Mouse (Mus musculus) adipocyte (in vitro differentiated cells): Measurements from ENCODE around the gene Capsl.

Experiments
- DNase-seq: peaks from one replicate; pipeline ENCODE4 v3.0.0-alpha.2; 2016; ENCODE audit warnings: low spot score

Gene Capsl

DNA sequence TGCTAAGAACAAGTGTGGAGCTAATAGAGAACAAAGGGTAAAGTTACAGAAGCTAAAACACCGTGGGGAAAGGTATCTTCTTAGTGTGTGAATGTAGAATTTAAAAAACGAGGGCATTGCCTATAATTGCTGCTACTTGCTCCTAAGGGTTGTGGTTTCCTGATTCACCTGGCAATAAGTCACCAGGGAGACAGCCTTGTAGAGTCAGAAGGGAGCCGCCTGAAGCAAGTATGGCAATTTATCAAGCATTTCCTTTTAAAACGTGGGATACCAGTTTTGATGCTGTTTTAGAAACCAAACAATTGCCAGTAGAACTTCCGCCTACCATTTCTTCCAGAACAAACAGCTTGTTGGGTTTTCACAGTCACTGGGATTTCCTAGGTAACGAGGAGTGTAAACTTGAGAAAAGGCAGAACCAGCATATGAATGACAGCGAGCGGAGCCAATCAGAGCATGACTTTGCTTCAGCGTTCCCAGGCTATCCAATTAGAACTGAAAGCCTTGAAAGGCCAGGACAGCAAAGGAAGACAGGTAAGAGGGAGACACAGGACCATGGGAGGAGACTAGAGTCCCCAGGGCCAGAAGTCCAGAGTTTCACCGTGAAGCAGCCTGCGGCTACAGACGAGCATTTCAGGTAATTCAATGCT is at the start of gene Capsl:
TSS of gene Capsl (plus strand) at position 495 of the 647 bp plus-strand sequence.
- DNase-seq = no peak

DNA sequence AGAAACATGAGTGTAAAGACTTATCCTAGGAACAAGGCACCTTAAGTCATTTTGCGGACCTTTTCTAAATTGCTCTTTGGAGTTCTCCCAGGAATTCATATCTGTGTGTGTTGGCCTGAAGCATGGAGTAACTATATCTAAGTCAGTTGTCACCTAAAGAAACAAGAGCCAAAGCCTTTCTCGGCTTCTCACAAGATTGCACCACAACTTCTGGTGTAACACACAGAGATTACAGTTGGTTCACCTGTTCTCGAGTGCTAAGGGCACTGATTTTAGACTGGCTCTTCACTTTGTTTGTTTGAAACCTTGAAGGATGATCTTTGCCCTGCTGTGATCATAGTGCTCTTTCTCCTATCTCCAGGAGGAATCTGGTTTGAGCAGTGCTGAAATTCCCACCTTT is 26.4 kb upstream of the Capsl start:
- no peak for DNase-seq

DNA sequence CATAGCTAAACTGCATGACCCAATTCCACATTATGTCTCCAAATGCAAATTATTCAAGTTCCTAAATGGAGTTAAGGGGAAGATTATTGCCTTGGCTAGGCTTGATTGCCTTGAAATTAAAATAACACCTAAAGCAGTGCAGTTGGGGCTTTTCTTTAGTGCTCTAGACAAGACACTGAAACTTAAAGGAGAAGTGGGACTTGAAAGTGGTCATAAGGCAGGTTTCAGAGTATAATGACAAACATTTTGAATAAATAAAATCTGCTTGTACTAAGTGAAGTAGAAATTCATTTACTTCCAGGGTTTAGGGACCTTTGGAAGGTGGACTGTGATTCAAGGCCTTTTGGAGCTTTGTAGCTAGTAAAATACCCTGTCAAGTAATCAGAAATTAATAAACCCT is 14.7 kb upstream of the Capsl start:
- no peak for DNase-seq

DNA sequence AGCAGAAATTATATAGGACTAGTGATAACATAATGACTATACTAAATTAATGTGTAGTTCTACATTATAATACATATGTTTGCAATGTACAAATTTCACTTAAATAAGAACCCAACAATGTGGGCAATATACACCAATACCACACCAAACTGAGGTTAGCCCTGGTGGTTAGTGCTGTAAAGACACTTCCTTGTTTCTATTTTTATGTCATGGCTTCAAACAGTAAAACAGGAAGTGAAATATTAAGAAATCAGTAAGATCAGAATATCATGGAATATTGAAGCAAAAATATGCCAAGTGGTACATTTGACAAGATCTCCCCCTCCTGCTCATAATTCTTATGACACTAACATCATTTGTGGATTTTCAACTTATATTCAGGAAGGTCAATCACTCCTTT is 8.0 kb upstream of the Capsl start:
- DNase-seq = no peak

DNA sequence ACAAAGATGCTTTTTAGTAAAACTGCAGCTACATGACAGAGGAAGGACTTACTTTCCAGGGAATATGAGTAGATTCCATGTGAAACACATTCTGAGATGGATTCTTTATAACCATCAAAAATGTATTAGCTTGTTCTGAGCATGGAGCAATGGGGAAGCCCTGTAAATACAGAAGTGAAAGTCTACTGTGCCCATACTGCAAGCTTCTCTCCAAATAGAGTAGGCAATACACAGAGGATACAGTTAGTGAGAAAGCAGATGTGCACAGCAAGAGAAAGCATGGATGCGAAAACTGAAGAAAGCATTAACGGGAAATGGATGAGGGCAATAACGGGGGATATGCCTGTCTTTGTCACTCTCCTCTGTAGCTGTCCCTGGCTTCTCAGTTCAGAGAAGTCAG is 6.0 kb upstream of the Capsl start:
- no peak for DNase-seq

DNA sequence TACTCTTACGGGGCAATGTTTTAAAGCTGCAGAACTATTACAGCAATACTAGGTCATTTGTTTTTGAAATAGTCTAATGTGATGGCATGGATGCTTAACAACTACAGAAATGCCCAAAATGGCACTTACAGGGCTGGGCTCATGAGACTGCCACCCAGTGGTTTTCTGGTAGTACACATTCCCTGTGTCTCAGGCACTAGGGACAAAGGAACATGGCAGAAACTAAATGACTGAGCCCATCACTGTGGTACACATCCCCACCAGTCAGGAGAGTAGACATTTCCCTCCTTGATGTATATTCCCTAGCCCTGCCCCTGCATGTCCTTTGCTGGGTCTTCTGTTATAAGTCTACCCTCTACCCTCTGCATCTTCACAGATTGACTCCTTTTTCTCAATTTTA is 16.2 kb downstream of the Capsl start:
- peak; percentile 45 for DNase-seq

DNA sequence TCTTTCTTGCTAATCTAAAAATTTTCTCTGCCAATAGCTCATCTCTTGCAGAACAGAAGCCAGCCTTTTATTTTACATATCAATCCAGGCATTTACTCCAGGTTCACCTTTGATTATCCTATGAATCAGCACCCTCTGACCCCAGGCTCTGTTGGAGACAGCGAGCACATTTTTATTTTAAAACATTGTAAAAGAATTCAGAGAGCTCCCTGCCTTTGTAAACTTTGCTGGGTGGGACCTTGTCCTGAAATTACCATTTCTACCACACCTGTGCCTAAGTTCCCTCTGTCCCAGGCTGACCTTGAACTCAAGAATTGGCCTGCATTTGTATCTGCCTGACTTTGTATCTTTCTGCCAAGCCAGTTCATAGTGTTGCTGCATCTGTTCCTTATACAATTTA is 17.0 kb downstream of the Capsl start:
- DNase-seq = no peak

DNA sequence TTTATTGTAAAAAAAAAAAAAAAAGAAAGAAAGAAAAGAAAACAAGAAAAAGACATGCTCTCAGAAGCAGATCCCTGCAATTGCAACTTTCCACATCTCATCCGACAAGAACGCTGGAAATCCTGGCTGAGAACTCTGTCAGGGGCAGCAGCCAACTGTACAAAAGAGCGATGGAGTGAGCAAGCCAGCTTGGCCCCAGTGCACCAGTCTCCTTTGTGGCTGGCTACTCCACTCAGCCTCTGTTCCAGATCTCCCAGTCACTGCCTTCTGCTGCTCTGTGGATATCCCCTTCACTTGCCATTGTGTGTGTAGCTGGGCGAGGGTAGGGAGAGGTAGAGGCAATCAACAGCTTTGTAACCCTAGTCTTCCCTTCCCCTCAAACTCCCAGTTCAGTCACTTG is 18.4 kb downstream of the Capsl start:
- peak; percentile 94 for DNase-seq

DNA sequence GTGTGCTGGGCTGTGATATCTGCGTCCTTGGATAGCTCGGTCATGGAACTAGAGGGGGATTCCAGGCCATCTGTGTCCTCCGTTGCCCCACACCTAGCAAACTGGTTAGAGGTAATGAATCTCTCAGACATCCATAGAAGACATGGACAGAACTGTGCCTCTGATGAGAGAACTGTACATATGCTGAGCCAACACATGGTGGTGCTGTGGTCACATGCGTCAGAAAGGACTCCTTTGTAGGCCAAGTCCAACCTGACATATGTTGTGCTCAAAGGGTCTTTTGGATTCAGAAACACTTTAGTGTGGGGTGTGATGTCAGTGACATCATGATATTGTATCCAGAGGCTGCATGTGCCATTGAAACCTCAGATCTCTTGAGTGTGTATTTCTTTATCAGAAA is 19.4 kb downstream of the Capsl start:
- peak; percentile 70 for DNase-seq

DNA sequence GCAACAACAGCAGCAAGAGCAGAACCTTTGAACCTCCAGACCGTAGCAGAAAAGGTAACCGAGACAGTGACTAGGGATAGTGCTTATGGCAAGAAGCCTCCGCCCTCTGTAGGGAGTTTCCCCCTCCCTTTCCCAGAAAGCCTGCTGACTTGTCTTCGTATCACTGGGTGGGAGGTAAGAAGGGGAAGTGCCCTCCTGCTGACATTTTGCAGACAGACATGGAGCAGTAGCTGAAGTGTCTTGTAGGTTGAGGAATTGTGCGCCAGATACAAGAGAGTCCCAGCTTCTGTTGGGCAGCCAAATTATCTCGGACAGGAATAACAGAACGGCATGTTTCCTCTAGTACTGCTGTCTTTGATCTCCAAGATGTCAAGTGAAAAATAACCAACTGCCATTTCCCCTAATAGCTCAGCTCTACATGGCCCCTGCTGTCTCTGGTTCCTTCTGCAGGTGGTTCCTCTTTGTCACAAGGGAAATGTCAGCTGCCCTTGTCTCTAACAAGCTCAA is 27.7 kb downstream of the Capsl start:
- no peak for DNase-seq

DNA sequence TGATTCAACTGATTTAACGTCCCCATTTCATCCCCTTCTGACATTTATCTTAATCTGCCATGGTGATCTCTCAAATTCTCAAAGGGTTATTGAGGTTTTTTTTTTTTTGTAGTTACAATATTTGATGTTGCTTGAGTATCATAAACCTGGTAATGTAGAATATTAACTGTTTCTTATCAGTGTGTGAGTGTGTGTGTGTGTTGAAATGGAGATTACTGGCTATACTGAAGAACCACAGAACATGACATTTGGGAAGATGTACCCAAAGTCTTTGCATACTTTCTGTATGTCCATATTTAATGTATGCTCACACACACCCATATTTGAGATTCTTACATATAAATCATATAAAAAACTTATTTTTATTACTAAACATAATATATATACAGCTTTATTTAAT is 28.2 kb downstream of the Capsl start:
- no peak for DNase-seq

DNA sequence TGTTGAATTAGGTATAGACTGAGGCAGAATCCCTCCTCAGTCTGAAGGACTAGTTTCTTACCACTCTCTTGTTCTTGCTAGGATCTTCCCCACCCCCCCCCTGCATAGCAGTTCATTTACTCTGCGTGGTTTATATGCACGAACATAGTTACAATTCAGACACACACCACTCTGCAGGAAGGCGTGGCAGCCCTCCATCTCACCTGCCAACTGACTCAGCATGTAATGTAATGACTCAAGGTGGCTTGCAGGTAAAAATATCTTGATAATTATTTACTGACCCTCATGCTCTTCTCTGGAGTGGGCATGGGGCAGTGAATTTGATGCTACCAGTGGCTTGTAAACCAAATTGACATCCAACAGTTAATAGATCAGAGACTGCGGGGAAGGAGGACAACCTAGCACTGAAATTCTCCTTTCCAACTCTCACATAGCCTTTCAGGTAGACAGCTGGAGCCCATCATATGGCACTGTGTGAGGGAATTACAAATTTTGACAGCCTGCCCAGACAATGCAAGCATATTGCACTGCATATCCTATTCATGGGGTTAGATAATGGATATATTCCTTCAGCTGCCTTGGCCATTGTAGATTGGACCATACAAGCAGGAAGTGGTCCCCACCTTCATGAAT is 35.3 kb downstream of the Capsl start:
- DNase-seq = no peak

DNA sequence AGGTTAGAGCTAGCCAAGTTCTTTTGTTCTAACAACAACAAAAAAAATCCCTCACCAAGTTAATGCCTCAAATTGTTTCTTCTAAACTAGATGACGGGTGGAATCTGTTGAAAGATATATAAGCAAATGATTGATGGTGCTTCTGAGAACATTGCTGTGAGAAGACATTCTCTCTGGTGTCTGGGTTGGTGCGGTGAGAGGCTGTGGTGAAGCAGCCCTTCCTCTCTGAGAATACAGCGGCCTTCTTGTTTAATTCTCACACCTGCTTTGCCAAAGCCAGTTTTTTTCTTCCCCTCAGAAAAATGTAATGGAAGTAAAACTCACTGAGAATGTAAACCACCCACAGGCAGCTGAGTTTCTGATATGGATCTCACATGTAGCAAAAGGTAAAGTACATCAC is 36.3 kb downstream of the Capsl start:
- DNase-seq = no peak

DNA sequence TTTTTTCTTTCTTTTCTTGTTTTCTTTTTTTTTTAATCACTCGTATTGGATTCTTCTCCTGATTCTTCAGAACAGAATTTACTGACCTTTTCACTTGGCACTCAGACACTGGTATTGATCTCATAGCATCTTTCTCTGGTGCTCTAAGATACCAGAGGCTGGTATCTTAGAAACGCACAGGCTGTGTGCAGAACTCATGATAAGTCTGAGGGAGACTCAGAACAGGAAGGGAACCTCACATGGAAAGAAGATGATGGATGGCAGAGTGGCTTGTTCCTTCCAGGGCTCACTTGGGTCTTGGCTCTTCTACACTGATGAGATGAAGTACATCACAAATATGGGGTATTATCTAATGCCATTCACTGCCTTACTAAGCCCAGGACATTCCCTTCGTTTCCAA is 36.8 kb downstream of the Capsl start:
- DNase-seq = no peak

DNA sequence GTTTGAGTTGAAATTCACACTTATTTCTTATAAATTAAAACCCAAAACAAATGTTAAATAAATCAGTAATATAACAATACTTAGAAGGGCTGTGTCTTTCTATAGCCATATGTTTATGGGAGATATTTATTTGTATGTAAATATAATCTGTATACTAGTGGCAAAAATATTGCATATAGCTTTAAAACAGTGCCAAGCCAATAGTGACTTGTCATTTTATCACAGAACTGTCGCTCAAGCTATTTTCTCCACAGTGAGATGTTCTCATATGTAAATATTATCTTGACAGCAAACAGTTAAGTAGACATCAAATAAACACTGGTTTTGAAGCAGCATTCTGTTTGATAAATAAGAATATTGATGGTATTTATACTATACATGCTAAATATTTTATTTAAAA is 37.4 kb downstream of the Capsl start:
- DNase-seq = no peak

DNA sequence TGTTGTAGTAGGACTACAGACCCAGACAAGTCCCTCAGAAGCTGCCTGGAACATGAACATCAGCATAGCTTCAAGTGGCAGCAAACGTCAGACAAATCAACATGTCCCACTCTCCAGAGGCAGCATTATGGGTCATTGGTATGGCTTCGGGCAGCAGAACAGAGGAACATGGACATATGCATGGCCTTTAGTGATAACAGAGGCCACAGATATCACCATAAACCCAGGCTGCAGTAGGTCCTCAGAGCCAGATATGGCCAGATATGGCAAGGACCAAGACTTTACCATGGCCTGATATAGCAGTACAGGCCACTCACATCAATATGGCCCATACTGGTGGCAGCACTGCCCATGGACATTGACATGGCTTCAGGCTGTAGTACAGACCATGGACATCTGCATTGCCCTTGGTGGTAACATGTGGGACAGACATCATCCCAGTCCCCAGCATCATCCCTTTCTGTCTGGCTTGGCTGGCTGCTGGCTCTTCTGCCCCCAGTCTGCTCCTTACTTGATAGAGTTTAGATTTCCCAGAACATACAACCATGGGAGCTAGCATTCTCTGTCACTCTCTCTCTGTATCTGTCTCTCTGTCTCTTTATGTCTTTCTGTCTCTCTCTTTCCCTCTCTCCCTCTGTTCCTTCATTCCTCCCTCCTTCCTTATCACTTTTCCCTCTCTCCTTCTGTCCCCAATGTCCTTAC is 53.7 kb downstream of the Capsl start:
- DNase-seq = no peak

DNA sequence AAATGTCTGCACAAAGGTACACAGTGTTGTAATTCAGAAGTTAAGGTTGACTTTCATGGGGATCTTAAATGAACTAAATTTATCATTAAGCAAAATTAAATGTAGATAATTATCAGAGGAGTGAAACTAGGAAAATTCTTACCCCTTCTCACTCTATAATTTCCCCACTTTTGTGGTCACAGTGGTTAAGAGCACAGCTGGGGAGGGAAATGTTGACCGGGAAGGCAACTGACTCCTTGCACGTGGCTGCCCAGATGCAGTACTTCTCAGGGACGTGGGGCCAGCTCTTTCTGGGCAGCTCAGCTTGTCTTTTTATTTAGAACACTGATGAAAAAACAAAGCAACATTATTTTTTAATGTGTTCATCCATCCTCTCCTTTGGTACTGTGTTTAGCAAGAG is 56.2 kb downstream of the Capsl start:
- DNase-seq = no peak
